Mouse (Mus musculus) heart, adult 18-20 months (tissue): ENCODE measurements at regions not wholly inside any gene's neighbourhood (a gene's known extent, or its start where the extent isn't known, plus 50 kb on each side); places are given as distances from the start of the nearest gene placed in this dataset.
"Not testable (repeated sequence)": the region's sequence is repeated elsewhere in the genome, so short reads cannot be mapped to it uniquely, and the experiment has no call there.

Source experiments
- DNase-seq, 2 experiments: peaks; one replicate each; pipeline ENCODE4 v3.0.0; 2021 to 2022; ENCODE audit warnings: mixed read lengths in 1 of 2

DNA sequence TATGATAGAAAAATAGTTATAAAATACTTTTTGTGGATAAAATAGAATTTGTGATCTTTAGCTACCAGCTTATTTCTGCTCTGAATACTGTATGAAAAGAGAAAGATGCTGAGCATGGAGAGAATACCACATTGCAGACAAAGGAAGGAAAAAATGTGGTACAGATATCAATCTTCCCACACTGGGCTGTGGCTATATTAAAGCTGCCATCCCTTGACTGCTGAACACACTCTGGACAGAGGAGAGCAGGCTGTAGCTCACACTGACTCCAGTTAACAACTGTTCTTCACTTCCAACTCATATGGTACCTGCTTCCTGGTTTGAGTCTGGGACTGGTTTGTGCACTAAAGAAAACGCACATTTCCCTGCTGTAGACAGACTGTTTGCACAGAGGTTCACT, 76.7 kb upstream of the Try4 start:
- no peak for DNase-seq

DNA sequence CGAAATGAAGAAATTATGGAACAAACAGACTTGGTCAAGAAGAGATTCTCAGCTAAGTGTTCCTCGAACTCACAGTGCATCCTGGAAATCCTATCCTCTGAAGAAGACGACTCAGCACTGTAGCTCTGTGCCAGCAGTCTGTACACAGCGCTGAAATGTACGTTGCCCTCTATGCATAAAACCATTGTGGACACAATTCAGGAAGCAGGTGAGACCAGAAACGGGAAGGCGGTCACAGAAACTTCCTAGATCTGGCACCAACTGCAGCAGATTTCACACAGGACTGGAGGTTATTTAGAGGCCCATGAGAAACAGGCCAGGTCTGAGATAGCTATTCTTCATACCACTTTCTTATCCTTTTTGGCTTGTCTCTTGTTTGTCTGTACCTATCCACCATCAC, 83.7 kb upstream of the Try4 start:
- no peak for DNase-seq

DNA sequence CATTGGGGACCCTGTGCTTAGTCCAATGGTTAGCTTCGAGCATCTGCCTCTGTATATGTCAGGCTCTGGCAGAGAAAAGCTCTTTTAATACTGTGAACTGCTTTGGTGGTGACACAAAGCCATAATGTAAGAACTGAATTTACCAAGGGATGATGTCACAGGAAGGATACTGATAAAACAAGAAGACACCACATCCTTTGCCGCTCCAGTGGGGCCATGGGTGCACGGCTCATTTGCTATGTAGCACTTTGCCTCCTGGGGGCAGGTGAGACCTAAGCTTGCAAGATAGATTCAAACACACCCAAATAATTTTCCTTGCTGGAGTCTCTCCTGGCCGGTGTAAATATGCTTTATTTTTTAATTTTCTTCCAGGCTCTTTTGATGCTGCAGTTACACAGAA, 86.2 kb upstream of the Try4 start:
- no peak for DNase-seq

DNA sequence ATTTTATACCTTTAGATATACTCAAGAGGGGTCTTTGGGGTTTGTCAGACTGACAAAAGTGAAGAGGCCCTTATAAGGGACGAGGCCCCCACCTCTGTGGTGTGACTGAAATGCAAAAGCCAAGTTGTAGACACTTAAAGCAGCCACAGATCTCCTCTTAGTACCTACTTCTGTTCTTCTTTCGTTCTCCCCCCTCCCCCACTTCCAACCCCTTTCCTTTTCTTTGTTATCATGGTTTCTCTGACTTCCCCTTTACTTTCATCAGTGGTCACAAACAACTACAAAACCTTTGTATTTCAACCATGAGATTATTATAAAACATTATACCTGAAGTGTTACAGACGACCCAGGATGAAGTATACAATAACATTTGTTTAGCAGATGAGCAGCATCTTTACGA, 96.2 kb upstream of the Try4 start:
- DNase-seq = no peak

DNA sequence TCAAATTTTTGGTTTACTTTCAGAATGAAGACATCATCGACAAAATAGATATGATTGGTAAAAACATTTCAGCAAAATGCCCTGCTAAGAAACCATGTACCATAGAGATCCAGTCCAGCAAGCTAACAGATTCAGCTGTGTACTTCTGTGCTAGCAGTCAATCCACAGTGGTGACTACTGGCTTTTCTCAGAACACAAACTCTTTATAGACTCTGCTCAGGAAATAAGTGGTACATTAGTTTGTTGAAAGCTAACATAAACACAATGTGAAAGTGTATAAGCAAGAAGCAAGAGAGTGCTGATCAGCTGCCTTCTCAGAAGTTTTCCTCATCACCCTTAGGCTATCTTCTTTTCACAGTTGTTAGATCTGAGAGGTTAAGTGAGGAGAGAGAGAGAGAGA, 99.2 kb upstream of the Try4 start:
- DNase-seq = no peak

DNA sequence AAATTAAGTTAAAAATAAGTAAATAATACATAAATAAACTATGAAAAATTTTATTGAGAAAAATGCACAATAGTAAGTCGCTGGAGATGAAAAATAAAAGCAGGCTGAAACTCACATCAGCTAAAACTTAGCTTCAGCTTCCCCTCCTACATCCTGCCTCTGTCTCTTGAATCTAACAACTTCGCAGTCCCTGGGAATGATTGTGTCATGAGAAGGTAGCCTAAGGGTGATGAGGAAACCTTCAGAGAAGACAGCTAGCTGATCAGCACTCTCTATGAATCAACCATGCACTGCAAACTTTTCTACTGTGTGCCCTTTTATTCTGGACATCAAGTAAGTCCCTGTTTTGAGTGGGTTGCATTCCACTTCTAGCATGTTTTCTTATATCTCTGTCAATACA, 99.8 kb upstream of the Try4 start:
- no peak for DNase-seq

DNA sequence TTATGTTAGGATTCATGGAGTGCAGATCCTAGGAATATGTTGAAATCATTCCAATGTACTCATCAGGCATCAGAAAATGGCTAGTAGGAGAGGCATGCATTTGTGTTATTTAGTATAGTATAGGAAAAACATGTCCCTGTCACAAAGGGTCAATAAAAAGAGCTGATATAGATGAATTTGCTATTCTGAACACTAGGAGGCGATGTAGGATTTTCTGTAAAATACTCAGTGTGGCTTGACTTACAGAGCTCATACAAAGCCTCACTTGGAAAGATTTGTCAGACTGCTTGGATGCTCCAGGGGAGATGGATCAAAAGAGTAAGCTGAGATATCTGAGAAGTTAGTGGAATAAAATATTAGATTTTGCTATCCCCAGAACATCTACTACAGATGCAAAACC, 107.6 kb upstream of the Try4 start:
- no peak for DNase-seq

DNA sequence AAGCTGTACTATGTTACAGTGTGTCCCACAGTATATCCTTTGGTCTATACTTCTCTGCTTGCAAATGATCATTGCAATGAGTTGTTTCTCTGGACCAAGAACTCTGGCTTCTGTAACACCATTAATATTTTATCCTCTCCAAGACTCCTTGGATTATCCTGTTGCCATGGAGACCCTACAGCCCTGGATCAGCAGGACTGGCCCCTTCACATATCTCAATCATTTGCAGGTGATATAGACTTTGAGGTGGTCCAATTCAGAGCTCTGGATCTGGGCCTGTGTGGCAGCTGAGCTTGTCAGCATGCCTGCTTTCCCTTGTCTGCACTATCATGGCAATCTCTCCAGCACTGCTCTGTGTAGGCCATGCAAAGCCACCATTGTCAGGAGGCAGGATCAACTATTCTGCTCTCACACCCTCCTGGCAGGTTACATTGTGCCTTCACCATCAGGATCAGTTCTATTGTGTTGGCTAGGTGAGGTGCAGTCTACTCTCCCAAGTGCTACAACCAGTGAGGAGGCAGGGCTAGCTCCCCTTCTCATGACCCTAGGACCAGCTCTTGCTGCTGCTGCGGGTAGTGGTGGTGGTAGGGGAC, 110.2 kb upstream of the Try4 start:
- no peak for DNase-seq

DNA sequence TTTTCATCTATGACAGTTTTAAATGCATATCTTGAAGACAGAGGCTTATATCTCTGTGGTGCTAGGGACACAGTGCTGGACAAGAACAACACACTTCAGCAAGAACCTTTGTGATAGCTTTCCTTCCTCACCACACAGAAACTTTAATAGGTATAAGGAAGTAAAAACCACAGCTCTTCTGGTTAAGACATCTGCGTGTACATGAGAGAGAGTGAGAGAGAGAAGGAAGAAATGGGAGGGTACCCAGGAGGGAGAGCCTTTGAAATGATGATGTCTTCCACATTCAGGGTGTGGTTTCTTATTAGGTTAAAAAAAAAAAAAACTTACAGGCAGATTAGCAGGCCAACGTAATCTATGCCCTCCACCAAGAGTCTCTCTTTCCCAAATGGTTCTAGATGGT, 113.2 kb upstream of the Try4 start:
- no peak for DNase-seq

DNA sequence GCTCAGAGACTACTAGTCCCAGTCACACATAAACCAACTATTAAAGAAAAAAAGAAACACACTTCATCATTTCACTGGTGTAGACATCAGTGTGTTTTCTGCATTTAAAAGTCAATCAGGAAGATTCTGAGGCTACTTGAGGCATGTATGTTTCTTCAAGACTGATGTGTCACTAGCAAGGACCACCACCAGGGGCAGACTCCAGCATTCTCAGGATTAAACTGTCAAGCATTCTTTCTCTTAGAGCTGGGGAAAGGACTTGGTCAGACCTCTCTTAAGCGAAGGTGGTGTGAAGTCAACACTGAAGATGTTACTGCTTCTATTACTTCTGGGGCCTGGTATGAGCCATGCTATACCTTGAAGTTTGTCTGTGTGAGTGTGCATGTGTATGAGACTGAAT, 114.1 kb upstream of the Try4 start:
- DNase-seq = no peak

DNA sequence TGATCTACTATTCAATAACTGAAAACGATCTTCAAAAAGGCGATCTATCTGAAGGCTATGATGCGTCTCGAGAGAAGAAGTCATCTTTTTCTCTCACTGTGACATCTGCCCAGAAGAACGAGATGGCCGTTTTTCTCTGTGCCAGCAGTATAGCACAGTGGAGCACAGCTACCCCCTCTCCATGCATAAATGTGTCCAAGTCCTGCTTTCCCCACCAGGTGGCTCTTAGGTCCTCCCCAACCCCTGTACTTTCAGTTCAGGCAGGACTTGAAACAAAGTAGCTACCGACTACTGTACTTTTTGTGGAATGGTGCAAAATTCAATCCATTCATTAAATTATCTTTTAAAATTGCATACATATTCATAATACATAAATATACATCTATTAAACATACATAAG, 123.2 kb upstream of the Try4 start:
- no peak for DNase-seq

DNA sequence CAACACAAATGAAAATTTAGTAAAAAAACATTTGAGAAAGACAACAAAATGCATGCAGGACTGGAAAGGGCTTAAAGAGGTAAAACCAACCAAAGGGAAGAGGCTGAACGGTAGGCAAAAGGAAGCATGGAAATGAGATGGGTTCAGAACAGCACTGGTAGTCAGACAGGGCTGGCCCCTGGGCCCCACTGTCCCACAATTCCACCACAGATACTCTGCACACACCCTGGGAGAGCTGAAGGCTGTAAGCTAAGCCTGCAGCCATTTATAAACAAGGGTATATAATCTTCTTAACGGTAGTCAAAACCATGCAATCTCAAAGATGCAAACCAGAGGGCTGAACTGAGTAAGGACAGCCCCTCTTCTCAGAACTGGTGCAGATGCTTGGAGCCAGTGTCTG, 124.0 kb upstream of the Try4 start:
- DNase-seq = no peak

DNA sequence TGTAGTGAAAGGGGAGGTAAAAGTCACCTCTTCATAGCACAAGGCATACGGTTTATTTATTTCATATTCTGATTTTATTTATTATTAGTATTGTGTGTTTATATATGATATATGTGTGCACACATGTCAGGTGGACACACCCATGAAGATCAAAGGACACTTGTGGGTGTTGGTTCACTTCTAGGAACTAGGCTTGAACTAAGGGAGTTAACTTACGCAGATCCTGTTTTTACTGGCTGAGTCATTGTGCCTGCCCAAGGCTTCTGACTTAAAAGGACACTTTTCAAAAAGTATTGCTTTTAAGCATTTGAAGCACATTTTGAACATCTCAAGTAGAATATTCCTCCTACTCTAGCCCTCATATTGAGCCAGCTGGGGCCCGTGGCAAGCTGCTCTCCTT, 124.9 kb upstream of the Try4 start:
- no peak for DNase-seq

DNA sequence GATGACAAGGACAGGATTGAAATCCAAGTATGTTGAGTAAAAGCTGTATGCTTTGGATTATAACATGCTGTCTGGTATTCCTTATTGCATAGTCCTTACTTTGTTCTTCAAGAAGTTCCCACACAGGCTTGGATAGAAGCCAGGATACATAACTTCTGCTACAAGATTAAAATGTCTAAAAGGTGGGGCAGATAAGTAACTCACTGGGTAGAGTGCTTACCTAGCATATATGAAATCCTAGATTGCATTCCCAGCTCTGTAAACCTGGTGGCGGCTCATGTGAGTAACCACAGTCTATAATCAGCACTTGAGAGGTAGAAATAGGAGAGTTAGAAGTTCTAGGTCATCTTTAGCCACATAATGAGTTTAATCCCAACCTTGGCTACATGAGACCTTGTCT, 126.0 kb upstream of the Try4 start:
- no peak for DNase-seq

DNA sequence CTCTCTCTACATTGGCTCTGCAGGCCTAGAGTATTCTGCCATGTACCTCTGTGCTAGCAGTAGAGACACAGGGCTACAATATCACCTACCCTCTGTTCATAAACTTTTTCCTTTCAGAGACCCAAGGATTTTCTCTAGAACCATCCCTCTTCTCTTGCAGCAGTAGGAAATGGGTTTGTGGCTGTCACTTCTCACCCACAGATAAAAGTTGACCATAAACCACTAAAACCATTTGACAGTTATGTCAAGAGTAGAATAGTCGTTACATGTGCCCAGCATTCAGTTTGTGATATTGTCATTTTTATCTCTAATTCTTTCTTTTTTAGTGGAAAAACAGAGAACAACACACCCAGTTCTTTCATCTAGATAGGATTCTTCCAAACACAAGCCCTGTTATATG, 128.2 kb upstream of the 2210010C04Rik start:
- no peak for DNase-seq

DNA sequence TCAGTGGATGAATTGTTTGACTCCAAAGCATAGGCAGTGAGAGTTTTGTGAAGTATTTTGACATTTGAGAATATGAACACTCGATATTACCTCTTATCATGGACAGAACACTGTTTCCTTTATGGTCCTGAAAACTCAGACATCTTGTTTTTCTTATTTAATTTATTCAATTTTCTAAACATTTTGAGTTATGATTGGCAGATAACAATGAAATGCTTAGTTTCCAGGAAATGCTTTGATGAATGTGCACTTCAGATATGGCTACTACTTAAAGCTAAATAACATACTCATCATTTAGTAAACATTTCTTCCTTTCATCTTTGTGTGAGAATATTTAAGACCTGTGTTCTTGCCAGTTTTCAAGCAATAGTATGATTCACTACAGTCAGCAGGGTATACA, 126.4 kb upstream of the 2210010C04Rik start:
- DNase-seq = no peak

DNA sequence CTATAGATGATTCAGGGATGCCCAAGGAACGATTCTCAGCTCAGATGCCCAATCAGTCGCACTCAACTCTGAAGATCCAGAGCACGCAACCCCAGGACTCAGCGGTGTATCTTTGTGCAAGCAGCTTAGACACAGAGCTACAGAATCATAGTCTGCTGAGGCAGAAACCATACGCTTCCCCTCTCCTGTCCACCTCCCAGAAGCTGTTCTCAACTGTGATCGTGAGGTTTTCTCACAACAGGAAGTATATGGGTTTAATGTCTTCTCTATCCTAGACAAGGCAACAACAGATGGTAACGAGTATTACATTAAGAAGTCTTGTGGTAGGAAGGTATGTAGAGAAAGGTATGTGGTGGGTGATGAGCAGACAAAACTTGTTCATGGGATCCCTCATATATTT, 116.8 kb upstream of the 2210010C04Rik start:
- DNase-seq = no peak

DNA sequence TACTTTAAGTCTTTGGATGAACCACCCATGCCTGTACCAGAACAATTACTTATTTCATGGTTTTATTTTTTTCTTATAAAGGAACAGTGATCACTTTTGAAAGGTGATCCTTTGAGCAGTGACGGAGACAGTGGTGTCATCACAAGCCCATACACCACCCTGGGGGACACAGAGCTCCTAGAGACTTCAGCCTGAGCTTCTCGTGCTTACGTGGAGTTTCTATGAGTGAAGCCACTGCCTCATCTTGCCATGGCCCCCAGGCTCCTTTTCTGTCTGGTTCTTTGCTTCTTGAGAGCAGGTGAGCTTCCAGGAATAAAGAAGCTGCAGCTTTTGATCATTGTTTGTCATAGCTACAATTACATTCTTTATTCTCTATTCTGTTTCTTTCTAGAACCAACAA, 116.2 kb upstream of the 2210010C04Rik start:
- DNase-seq = no peak

DNA sequence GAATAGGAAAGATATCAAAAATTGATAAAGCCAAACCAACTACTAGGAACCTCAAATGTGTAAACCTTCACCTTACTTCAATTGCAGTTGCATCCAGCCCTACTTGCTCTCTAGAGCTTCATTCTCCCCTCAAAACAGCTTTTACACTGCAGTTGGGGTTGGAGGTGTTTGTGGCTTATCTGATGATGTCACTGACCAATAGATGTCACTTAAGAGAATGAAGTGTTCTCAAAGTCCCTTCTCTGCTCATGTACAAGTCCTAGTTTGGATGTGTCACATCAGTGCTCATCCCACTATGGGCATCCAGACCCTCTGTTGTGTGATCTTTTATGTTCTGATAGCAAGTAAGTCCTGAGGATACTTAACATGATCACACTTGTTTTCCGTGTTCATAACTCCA, 105.6 kb upstream of the 2210010C04Rik start:
- DNase-seq = no peak

DNA sequence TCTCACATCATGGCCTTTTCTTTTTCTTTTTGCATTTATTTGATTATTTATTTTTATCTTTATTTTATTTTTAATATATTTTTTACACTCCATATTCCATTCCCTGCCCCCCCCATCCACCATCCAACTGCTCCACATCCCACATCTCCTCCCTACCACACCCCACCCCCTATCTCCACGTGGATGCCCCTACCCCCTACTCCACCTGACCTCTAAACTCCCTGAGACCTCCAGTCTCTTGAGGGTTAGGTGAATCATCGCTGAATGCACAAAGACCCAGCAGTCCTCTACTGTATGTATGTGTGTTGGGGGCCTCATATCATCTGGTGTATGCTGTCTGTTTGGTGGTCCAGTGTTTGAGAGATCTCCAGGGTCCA, 102.1 kb upstream of the 2210010C04Rik start:
- not testable (repeated sequence) for DNase-seq

DNA sequence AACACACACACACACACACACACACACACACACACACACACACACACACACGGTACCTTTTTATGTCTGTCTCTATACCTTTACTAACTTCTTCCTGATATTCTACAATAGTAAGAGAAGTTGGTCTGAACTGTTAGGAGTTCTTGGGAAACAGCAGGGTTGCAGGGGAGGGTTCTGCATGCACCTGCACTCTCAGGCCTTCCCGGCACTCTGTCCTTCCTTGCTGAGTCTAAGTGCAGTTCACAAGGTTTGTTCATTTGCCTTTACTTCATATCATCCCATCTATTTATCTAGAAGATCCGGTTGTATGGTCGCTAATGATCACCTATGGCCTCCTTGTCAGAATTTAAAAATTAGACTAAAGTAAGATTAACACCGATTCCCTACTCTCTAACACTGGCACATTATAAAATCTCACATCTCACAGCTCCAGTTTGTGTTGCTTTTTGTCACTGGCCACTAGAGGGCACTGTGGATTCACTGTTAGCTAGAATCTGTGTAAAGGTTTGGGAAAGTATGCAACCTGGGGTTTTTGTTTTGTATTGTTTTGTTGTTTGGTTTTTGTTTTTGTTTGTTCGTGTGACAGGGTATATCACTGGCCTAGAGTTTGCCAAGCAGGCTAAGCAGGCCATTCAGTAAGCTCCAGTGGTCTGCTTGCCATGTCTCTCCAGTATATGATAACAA, 101.5 kb upstream of the 2210010C04Rik start:
- peak; percentile 12 to 61 for DNase-seq

DNA sequence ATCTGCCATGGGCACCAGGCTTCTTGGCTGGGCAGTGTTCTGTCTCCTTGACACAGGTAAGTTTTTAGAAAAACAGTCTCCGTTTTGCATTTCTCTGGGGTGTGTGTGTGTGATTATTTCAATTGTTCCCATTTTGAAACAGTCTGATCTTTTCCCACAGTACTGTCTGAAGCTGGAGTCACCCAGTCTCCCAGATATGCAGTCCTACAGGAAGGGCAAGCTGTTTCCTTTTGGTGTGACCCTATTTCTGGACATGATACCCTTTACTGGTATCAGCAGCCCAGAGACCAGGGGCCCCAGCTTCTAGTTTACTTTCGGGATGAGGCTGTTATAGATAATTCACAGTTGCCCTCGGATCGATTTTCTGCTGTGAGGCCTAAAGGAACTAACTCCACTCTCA, 99.9 kb upstream of the 2210010C04Rik start:
- no peak for DNase-seq

DNA sequence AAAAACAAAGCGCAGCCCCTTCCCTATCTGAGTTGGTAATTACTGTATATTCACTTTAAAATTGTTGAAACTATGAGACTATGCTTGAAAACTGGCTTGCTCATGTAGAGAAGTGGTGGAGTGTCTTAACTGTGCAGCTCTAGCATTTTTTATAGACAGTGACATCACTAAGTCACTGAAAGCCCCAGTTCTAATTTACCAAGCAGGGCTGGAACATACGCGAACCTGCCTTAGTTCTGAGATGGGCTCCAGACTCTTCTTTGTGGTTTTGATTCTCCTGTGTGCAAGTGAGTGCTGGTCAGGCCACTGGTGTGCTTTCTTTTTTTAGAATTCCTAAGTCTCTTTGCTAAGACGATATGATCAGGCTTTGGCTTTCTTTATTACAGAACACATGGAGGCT, 94.6 kb upstream of the 2210010C04Rik start:
- no peak for DNase-seq

DNA sequence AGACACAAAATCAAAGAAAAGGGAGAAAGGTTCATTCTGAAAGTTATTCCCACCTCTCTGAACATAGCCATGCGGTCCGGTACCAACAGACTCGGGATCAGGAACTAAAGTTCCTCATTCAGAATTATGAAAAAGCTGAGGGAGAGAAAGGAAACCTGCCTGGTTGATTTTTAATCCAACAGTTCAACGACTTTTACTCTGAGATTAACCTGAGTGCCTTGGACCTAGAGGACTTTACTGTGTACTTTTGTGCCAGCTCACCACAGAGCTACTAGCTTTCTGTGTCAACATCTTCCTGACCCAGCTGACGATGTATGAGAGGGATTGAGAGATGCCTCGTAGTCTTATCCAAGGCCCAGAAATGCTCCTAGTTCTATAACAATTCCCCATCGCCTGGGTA, 92.5 kb upstream of the 2210010C04Rik start:
- DNase-seq = no peak

DNA sequence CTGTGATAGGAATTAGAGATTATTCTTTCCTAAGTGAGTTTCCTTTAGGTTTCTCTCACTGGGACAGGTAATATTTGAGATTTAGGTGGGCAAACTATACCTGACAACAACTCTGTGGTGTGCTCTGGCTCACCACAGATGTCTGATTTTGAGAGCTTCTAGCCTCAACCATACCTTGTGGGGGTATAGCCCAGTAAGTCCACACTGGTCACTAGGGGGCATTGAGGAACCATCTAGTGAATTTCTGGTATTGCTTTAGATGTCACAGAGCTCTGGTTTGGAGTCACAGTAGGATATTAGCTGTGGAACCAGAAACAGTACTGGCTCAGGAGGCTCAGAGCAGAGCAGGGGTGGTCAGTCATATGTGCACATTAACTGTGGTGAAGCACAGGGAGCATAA, 91.5 kb upstream of the 2210010C04Rik start:
- no peak for DNase-seq
